Mouse (Mus musculus): ENCODE data around the gene Slc26a10.
"Not testable (repeated sequence)": the region's sequence is repeated elsewhere in the genome, so short reads cannot be mapped to it uniquely, and the experiment has no call there.

Gene Slc26a10

DNA sequence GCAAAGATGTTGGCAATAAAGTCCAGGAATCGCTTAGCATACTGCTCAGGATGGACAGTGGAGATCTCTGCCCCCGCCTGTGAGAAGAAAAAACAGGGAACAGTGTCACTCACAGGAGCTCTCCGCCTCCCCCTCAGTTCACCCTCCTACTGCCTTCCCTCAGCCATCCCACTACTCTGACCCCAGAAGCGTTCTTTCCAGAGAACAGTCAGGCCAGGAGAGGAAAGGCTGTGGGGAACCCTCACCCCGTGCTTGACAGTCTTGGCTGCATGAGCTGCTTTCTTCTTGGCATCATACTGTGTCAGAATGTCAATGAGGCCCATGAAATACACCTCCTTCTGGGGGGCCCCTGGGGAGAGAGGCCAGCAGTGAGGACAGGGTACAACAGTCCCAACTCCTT is 18.6 kb upstream of the Slc26a10 start:
- in situ Hi-C loops (cut with MseI, MboI) = no loop called here

DNA sequence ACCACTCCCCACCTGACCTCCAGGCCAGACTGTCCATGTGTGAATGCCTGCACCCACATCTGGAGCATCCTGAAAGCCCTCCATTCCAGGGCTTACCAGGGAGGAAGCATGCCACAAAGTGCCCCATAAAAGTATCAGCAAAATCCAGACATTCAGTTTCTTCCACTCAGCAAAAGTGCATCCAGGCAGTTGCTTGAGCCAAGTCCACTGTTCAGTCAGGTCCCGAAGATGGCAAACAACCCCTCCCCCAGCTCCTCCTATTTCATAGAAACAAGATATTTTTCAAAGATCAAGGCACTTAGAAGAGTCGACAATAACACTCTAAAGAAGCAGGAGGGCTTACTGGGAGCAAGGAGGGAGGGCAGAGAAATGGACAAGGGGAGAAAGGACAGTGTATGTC is 18.0 kb upstream of the Slc26a10 start:
- in situ Hi-C loops (cut with MseI, MboI) = no loop called here

DNA sequence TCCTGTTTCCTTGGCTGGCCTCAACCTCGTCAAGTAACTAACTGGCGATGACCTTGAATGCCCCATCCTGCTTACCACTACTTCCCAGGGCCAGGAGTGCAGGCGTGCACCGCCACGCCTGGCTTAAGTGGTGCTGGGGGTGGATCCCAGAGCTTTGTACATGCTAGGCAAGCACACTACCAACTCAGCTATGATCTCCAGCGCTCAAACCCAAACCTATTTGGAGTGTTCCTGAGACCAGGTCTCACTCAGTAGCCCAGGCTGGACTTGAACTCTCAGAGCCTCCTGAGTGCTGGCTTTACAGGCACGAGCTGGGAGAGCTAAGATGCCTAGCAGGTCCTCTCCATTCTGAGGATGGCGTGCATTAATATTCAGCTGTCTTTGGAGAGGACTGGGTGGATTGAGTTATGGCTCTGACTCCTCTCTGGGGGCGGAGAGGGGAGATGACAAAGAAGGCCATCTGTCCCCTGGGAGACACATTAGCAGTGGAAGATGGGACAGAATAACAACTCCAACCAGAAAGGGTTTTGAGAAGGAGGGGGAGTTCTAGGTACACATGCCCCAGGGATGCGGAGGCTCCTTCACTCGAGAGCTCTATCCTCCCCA is 17.2 kb upstream of the Slc26a10 start:
- in situ Hi-C loops (cut with MseI, MboI) = no loop called here

DNA sequence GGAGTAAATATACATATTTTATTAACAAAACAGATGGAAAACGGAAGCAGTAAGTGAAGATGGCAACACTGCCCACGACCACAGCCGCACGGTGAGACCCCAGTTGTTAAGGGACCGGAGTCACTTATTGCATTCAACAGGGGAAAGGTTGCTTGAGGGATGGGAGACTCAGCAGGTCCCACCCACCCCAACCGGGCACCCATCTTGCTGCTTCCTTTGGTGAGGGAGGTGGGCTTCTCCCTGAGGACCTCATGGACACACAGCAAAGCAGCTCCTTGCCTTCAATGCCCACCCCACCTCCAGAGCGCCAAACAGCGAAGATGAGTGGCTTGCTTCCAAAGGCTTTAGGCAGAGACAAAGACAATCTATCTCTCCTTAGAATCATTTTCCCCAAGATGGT is 16.7 kb upstream of the Slc26a10 start:
- in situ Hi-C loops (cut with MseI, MboI) = no loop called here

DNA sequence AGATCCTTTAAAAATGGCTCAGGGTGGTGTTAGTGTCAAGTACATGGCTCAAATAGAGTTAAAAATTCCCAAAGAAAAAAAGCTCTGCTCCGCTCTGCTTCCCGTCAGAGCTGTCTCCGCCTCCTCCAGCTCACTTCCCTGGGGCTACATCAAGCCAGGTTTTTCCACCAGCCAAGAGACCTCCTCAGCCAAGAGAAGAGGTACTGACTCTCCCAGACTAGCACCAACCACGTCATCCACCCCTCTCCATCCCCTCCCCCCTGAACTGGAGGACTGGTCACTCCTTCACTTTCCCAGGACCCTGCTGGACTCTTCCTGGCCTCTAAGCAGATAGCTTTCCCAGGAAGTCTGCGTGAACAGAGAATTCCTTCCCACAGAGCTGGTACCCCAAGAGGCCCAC is 15.9 kb upstream of the Slc26a10 start:
- in situ Hi-C loops (cut with MseI, MboI) = no loop called here

DNA sequence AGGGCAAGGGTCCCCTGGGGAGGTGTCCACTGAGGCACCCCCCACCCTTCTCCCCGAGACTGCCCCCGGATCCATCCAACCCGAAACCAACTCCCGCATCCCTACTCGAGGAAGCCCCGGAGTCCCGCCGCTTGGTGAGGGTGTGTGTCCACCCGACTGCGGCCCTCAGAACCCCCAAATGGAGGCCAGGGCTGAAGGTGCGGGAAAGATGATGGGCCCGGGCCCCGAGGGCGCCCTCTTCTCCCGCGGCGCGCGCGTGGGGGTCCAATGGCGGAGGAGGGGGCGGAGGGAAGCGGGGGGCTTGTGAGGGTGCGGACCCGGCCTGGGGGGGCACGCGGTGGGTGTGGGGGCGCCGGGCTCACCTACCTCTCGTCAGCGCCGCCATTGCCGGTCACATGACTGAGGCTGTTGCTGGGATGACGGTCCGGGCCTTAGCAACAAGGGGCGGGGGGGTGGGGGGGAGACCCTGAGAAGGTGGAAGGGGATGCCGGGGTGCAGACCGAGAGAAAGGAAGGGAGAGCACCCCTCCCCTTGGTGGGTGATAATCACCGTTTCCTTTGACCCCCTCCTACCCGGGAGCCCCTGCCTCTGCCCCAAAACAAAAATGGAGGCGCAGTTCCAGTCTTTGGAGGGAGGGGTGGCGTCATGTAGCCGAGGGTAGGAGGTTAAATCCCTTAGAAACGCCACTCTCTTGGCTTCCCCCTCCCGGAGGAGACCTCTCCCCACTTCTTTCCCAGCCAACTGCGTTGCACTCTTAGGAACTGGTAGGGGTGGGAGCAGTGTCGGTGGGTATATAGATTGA is 15.1 kb upstream of the Slc26a10 start, which contains the start of gene Dtx3:
Dtx3 (minus strand) TSS at position 401 of the 802 bp plus-strand sequence.
- in situ Hi-C loops (cut with MseI, MboI) = no loop called here

DNA sequence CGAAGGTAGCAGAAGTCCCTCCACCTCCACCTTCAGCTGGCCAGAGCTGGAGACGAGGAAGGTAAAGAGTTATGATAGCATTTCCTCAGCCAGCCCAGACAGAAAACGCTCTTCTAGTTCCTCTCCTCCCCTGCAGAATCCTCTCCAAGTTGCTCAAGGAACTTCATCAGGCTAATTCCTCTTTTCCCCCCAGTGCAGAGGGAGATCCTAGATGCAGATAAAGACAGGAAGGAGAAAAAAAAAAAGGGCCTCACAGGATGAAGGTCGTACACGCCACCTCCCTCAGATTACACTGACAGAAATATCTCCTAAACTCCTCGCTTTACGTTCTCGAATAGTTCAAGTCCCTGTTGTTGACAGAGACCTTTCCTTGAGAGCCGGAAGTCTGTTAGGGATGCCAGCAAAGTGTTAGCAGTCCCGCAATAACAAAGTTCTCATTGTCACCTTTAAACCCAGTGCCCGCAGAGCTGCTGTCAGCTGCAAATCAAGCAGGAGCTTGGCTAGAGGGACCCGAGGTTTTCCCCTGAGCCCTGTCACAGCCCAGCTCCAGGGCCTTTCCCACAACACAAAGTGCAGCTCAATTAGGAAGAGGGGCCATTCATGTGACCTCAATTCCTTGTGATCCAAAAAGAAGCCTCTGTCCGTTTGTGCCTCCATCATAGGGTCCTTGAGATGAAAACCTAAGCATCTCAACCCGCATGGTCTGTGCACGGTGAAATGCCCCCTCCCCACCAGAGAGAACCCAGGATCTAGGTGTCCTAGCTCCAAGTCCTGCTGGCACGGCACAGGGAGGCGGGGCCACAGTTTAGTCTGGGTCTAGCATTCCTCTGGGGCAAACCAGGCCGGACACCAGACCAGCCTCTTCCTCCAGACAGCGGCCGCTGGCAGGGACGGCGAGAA is 14.2 kb upstream of the Slc26a10 start:
- in situ Hi-C loops (cut with MseI, MboI) = no loop called here

DNA sequence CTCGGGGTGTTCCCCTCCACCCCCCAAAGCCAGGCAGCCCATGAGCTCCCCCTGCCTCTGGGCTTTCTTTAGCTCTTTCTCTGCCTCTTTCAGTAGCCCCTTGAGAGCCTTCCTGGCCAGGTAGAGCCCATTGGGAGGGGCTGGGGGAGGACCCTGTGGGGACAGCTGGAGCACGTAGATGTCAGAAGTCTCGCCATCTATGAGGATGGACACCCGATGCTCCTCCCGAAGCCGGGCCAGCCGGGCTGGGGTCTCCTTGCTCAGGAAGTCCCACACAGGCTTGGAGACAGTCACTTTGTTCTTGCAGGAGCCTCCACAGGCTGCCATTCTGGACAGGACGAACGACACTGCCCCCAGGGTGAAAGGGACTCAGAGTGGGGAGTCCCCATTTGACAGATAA is 12.6 kb upstream of the Slc26a10 start:
- in situ Hi-C loops (cut with MseI, MboI) = no loop called here

DNA sequence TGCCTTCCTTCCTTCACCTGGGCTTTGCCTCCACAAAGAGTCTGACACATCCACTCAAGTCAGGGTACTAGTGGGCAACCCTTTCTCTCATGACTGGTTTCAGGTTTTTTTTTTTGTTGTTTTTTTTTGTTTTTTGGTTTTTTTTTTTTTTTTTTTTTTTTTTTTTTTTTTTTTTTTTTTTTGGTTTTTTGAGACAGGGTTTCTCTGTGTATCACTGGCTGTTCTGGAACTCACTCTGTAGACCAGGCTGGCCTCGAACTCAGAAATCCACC is 11.5 kb upstream of the Slc26a10 start:
- in situ Hi-C loops (cut with MseI, MboI) = not testable (repeated sequence)

DNA sequence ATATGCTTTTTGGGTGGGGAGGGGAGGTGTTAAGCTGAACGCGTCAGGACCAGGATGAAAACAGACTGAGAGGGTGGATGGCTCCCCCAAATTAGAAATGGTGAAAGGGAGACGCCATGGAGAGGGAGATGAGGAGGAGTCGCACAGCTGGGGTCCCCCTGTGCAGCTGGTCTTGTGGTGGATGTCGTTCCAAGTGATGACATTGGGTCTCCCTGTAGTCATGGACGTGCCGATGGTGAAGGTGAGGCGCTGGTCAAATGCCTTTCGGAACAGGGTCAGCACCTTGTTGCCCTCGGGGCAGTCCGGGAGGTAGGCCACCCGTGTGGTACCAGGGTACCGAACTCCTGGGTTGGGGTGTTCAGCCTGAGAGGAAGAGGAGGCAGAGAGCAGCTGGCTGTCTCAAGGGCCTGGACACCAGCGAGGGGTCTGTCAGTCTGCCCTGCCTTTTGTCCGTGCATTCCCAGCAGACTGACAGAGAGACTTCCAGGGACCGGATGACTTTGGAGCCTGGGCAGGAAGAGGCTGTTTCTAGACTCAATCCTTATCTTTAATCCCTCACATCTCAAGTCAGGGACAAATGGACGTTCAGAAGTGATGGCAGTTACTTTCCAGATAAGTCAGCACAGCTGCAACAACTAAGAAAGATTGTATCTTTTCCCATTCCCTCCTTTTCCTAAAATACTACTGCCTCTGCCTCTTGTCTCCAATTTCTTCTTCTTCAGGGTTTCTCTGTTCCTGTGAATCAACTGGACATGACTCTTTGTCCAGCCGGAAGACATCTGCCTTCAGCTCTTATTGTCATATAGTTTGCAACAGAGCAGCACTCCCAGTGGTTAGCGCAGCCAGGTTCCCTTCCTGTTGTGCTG is 11.0 kb upstream of the Slc26a10 start:
- in situ Hi-C loops (cut with MseI, MboI) = no loop called here

DNA sequence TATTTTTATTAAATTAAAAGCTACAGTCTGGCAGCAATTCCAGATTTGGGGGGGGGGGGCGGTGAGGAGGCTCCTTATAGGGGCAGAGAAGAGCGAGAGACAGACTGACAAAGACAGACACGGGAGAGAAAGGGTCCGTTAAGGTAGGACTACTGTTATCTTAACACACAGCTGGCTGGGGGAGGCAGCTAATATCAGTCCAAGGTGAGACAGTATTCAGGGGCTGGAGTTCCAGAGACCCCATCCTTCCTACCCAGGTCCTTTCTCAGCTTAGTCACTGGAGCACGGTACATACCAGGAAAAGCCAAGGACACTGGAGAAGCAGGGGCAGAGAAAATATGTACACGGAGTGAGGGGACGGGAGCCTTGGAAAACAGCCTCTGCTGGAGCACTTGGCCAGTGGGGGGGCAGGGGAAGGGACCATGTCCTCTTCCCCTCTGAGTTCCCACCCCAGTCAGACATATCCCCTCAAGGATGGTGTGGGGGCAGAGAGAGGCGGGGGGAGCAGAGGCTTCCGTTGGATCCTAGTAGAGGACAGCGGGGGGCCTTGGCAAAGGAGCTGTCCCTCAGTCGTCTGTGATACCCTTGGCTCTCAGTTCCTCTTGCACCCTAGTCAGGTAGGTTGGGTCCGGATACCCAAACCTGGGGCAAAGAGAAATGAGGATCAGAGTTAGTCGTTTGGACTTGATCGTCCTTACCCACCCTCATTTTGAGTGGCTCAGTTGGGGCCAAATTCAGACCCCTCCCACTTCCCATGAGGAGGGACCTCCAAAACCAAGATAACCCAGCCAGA is 10.1 kb upstream of the Slc26a10 start:
- in situ Hi-C loops (cut with MseI, MboI) = no loop called here

DNA sequence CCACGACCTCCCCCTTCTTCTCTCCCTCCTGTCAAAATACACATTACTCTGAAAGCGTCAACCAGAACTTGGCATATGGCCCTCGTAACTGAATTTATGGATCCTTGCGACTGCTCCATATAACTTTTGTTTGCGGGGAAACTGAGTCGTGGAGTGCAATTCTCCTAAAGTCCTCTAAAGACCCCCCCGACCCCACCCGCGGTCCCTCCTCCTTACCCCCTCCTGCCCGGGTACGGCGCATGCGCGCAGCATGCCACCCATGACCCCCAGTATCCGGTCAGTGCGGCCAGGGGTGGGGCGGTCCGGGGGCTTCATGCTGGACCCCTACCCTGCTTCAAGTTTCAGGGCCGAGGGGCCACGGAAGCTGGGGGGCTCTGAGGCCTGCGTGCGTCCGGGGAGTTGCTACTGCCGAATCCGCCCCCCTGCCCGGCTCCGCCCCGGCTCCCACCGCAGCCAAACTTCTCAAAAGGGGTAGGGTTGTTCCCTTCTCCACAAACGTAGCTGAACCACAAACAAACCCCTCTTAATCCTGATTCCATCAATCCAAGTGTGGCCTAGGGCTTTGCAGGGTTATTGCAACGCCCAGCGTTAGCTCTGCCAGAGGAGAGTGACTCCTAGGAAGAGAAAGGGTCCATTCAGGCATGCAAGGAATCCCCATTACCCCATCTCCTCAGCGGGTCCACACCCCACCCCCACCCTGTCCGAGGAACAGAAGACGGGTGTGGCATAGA is 9.4 kb upstream of the Slc26a10 start, which contains the start of gene Arhgef25:
Arhgef25 (minus strand) TSS at position 433 of the 731 bp plus-strand sequence.
- in situ Hi-C loops (cut with MseI, MboI) = no loop called here

DNA sequence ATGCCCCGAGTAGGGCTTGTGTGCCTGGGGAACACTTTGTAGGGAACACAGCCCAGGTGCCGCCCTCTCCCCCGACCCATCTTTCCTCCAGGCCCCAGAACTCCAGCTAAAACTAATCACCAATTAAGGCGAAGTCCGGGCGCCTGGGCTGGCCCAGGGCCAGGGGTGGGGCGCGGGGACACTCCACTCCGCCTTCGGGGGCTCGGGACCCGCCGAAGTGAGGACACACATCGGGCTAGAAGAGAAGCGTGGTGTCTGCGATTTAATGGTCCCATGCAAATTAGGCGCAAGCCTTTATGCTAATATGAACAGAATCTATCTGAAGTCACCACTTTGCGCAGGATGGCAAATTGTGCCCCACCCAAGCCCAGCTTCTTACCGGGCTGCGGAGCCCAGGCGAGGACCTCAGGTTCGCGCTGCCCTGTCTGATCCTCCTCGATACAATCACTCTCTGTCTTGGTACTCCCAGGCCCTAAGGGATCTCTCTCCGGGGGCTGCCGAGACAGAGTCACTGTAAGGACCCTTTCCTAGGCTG is 8.7 kb upstream of the Slc26a10 start:
- in situ Hi-C loops (cut with MseI, MboI) = no loop called here

DNA sequence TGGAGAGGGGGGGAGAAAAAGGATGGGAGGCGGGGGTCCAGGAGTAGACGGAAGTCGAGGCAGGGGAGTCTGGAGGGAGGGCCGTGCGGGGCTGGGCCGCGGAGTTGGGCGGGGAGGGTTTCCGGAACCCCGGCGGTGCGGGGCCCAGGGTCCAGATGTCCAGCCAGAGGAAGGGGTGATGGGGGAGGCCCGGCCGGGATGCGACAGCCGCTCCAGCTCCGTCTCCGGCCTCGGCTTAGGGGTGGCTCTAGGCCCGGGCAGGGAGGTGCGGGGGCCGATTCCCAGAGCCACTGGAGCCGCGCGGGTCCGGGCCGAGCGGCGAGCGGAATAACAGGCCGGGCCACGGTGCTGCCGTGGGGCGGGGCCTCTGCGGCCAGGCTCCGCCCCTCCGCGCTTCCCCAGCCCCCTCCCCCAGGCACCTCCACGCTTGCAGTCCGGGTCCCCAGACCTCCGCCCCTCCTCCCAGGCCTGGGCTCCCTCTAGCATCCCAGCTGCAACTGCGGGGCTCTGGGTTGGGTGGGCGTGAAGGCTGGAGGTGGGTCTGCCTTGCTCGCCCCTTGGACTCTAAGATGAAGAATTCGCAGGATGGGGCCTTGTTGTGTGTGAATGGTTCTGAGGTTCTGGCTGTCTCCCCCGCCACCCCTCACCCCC is 8.1 kb upstream of the Slc26a10 start:
- in situ Hi-C loops (cut with MseI, MboI) = no loop called here

DNA sequence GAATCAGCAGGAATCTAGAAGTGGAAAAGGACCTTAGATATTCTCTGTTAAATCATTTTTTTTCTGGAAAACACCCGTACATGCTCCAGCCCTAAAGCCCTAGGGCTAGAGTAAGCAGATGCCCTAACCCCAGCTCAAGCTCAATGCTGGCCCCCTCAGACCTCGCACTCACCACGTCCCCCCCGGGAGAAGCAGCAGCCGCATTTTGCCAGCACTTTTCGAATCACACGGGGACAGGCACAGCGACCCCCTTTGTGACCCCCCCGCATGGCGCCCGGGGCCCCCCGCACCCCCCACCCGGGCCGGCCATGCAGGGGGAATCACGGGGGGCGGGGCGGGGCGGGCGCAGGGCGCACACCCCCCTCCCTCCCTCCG is 7.6 kb upstream of the Slc26a10 start:
- in situ Hi-C loops (cut with MseI, MboI) = no loop called here

DNA sequence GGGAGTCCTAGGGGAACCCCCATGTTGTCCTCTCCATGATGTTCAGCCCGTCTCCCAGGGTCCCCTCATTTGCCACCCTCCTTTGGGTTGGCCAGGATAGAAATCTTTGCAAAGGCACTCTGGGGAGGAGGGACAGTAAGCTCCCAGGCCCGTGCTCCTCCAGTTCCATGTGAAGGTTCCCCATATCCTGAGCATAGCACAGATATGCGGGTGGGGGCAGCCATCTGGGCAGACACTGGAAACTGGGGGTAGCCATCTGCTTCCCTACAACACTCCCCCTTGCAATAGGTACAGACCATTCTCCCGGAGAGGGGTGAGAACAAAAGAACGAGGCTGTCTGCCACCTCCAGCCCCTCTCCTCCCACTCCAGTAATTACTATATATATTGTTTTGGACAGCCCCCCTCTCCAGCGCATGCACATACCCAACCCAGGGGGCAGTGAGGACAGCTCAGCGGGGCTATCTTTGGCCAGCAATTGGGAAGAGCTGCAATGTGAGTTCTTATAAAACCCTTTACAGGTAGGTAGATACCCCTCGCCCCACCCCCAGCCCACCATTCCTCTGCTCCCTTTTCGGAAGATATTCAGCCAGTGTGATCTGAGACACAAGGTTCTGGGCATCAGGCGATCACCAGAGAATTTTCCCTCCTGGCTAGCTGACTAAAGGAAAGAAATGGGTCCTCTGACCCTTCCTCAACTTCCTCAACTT is 7.1 kb upstream of the Slc26a10 start:
- in situ Hi-C loops (cut with MseI, MboI) = no loop called here

DNA sequence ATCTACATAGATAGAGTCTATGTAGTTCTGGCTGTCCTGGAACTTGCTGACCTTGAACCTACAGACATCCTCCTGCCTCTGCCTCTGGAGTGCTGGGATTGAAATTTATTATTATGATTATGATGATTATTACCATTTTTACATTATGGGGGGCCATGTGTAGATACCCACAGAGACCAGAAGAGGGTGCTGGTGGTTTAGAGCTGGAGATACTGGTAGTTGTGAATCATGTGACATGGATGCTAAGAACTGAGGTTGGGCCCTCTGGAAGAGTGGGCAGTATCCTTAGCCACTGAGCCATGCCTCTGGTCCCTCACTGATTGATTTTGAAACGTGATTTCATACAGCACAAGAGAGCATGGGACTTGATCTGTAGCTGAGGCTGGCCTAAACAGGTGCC is 6.0 kb upstream of the Slc26a10 start:
- in situ Hi-C loops (cut with MseI, MboI) = no loop called here

DNA sequence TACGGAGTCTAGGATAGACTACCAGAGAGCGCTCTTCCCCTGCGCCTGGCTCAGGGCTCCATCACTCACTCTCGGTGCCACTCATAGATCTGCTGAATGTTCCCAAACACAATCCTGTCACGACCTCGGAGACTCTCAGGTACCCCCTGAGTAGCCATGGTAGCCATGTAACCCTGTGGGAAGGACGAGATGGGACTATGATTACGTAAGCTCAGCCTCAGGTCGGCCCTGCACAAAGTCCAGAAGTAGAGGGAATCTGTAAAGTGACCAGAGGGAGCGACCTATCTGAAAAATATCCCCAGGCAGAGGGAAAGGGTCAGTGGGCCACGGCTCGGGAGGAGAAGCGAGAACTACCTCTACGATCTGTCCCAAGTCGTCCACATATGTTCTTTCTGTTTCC is 5.1 kb upstream of the Slc26a10 start:
- in situ Hi-C loops (cut with MseI, MboI) = no loop called here

DNA sequence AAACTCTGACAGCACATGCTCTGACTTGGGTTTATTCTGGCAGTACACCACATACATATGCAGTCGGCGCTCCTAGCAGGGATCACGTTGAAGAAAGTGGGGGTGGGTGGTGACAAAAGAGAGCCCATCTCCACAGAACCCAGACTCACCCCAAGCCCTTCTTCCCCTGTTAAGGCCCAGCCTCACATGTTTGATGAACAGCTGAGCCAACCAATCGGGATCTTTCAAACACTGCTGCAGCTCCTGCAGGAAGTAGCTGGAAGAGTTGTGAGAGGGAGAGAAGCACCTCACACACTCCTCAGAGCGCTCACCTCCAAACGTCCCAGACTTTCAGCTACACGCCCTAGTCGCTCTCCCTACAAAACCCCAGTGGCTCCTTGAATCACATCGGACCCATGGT is 4.7 kb upstream of the Slc26a10 start:
- in situ Hi-C loops (cut with MseI, MboI) = no loop called here
